Mouse (Mus musculus) E14TG2a.4 (cell line): ENCODE measurements around the gene Ppif.

Source experiments
- H3K27me3 ChIP-seq: 2 replicates; pipeline ENCODE4 v1.6.1; 2014; ENCODE audit warnings: low read length, control low read depth; ENCODE audit not compliant: insufficient read depth
- H3K36me3 ChIP-seq: 2 replicates; pipeline ENCODE4 v1.6.1; 2014; ENCODE audit warnings: low read length, control low read depth; ENCODE audit not compliant: insufficient read depth
- H3K4me1 ChIP-seq: replicated peaks from 2 replicates; pipeline ENCODE4 v1.6.1; 2014; ENCODE audit warnings: low read depth, low read length, control low read depth
- H3K4me3 ChIP-seq: replicated peaks from 2 replicates; pipeline ENCODE4 v1.5.1; 2014; ENCODE audit warnings: mild to moderate bottlenecking, low read length
- H3K9me3 ChIP-seq: 2 replicates; pipeline ENCODE4 v1.6.1; 2014; ENCODE audit warnings: low read length, control low read depth
- CTCF ChIP-seq: conservative IDR thresholded peaks from 2 replicates; pipeline ENCODE4 v1.5.1; 2014; ENCODE audit warnings: low read length
- NANOG ChIP-seq: IDR thresholded peaks from 2 replicates; pipeline ENCODE4 v1.6.1; 2014; ENCODE audit warnings: borderline replicate concordance, low read length, mixed read lengths
- POU5F1 ChIP-seq: IDR thresholded peaks from 2 replicates; pipeline ENCODE4 v1.6.1; 2014; ENCODE audit warnings: low read length, borderline replicate concordance

The Ppif gene

DNA sequence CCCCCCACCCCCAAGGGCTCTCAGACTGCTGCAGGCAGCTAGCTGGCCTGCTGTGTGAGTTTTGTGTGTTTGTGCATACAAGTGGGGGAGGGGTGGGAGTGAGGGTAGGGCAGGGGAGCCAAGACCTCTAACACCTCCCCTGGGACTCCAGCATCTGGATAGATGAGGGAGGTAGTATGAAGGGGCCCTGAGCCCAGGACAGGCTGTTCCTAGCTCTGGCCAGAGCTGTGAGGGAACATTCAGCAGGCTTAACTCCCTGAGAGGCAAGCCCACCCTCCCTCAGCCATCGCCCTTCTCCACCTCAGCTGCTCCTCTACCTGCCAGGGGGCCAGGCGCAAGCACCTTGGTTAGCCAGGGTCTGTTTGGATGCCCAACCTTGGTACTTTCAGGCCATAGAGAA is 15.0 kb downstream of the Ppif start:
- peaks cover 2% of the 10 kb centered on the region; the same call in 1 of the 2 replicates for H3K36me3 ChIP-seq
- peaks cover 29% of the 10 kb centered on the region for H3K4me1 ChIP-seq
- no peak for TF ChIP-seq NANOG
- TF ChIP-seq POU5F1: no peak
- no peak for TF ChIP-seq CTCF
- H3K4me3 ChIP-seq: no peak overlapping the region
- H3K9me3 ChIP-seq: no peaks in the 10 kb centered on the region
- H3K27me3 ChIP-seq: no peaks in the 10 kb centered on the region

DNA sequence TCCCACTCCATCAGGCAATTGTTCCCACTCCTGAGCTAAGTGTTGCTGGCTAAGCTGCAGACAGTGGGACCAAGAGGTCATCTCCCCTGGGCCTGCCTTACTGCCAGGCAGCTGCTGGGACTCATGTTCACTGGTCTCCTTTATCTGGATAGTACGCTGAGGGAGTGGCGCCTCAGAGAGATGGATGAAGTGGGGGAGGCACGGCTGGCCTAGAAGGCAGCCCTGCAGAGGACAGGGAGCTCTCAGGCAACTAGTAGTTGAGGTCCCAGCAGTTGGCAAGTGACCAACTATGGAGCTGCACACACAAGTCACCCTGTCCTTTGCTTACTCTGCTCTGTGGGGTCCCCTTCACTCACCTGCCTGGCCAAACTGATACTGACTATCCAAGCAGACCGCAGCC is 16.1 kb downstream of the Ppif start:
- Histone ChIP-seq H3K4me1 (peaks cover 34% of the 10 kb centered on the region), H3K9me3 (no peaks in the 10 kb centered on the region), H3K27me3 (no peaks in the 10 kb centered on the region), H3K36me3 (peaks cover 13% of the 10 kb centered on the region), H3K4me3 (no peak overlapping the region)
- TF ChIP-seq NANOG: no peak
- no peak for TF ChIP-seq CTCF
- TF ChIP-seq POU5F1: no peak

DNA sequence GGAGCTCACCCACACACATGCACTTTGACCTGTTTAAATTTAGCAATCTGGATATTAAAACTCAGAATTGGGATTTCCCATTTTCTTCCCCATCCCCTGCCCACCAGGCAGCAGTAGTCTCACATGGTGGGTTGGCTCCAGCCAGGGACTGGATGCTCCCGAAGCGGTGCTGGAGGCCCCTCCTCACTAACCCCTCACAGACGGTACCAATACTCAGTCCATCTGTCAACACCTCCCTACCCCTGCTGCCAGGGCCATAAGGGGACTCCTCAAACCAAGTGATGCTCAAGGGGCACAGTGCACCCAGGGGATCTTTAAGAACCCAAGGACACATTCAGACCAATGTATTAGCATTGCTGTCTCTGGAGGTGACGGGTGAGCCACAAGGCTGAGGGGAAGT is 16.7 kb downstream of the Ppif start:
- Histone ChIP-seq H3K27me3 (no peaks in the 10 kb centered on the region), H3K9me3 (no peaks in the 10 kb centered on the region), H3K4me1 (peaks cover 31% of the 10 kb centered on the region), H3K36me3 (peaks cover 18% of the 10 kb centered on the region), H3K4me3 (no peak overlapping the region)
- TF ChIP-seq CTCF (no peak), NANOG (no peak), POU5F1 (no peak)

DNA sequence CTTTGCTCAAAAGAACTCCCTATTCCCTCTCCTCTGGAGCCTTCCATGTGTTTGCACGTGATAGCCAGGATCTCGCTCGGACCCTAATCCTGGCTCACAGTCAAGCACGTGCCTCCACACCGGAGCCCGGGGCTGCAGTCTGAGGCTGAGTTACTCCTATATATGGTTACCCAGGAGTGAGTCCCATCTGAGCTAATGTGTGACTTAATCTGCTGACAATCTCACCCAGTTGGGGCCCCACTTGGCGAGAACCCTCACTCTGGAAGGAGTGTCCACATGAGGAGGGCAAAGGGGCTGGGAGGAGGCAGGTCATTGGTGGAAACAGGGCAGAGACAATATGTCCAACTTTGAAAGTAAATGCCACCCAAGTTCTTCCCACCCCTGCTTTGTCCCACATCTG is 17.2 kb downstream of the Ppif start:
- TF ChIP-seq NANOG: no peak
- no peak for TF ChIP-seq CTCF
- TF ChIP-seq POU5F1: no peak
- H3K4me1 ChIP-seq: peaks cover 29% of the 10 kb centered on the region
- peaks cover 23% of the 10 kb centered on the region for H3K36me3 ChIP-seq
- H3K4me3 ChIP-seq: no peak overlapping the region
- H3K27me3 ChIP-seq: no peaks in the 10 kb centered on the region
- no peaks in the 10 kb centered on the region for H3K9me3 ChIP-seq

DNA sequence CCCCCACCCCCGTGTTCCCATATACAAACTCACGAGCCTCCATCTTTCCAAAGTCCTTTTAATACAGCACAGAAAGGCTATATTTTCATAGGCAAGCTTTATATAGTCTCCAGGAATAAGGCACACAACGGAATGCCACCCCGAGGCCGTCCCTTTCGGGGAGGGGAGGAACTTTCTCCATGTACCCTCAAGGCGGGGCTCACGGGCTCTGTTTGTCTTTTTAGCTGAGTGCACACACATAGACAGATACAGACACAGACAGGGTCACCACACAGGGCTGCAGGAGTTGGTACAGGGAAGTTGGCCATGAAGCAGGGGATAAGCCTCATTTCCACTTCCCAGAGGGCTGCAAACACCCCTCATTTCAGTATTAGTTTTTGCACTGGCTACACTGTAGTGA is 17.6 kb downstream of the Ppif start:
- H3K36me3 ChIP-seq: peaks cover 27% of the 10 kb centered on the region
- H3K9me3 ChIP-seq: no peaks in the 10 kb centered on the region
- TF ChIP-seq CTCF (no peak), NANOG (no peak), POU5F1 (no peak)
- no peaks in the 10 kb centered on the region for H3K27me3 ChIP-seq
- H3K4me3 ChIP-seq: no peak overlapping the region
- peaks cover 30% of the 10 kb centered on the region for H3K4me1 ChIP-seq

DNA sequence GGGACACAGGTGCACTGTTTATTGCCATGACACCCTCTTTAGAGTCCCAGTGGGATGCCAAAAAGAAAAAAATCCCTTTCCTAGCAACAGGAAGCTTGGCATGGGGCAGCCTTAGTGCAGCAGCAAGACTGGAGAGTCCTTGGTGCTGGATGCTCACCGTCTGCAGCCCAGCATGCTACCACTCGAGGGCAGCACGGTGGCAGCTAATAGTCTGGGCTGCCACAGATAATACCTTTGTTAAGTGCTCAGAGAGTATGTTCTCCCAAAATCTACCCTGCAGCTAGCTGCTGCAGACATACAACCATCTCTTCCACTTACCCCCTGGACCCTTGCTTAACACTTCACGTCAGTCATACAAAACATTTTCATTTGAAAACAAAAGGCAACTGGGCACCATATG is 19.5 kb downstream of the Ppif start:
- peaks cover 35% of the 10 kb centered on the region for H3K36me3 ChIP-seq
- peaks cover 40% of the 10 kb centered on the region for H3K4me1 ChIP-seq
- no peak overlapping the region for H3K4me3 ChIP-seq
- TF ChIP-seq NANOG: no peak
- no peak for TF ChIP-seq CTCF
- no peak for TF ChIP-seq POU5F1
- no peaks in the 10 kb centered on the region for H3K9me3 ChIP-seq
- H3K27me3 ChIP-seq: no peaks in the 10 kb centered on the region

DNA sequence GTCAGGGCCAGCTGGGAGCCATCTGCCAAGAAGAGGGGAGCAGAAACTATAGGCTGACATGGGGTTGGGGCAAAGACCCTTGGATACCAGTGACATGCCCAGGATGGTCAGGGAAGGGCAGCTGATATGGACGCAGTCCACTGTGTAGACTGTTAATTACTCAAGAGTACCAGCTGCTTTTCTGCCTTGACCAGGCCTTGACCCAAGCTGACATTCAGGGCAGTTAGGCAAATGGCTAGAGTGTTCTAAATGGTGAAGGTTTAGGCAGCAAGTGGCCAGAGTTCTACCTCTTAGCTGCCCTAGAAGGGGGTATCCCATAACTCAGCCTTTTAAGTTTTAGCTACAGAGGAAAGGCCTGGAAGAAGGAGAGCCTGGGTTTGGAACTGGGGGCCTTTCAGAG is 22.6 kb downstream of the Ppif start:
- TF ChIP-seq CTCF: no peak
- no peak for TF ChIP-seq NANOG
- TF ChIP-seq POU5F1: no peak

DNA sequence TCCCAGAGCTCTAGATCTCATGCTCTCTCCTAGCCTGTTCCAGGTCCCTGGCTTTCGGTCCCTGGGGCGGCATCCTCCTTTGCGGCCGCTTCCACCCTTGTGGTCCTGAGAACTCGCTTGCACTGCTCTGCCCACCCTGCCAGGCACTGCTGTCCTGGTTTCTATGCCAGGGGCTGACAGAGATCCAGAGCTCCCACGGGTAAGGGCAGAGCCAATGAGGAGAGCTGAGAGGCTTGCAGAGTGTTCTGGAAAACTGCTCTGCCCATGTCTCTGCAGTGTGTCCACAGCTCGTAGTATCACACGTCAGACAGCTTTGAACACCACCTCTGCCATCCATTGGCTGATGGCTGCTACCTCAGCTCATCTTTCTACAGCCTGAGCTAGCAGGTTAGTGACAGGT is 23.8 kb downstream of the Ppif start:
- Histone ChIP-seq H3K36me3 (peaks cover 42% of the 10 kb centered on the region), H3K4me1 (peaks cover 55% of the 10 kb centered on the region), H3K27me3 (no peaks in the 10 kb centered on the region), H3K9me3 (no peaks in the 10 kb centered on the region), H3K4me3 (peak overlapping the region; percentile 26; the same call in 1 of the 2 replicates)
- TF ChIP-seq NANOG (no peak), POU5F1 (no peak), CTCF (no peak)

More for the DNA sequence above, 22.6 kb downstream of the Ppif start:
- Histone ChIP-seq H3K4me1 (peaks cover 49% of the 10 kb centered on the region), H3K9me3 (no peaks in the 10 kb centered on the region), H3K36me3 (peaks cover 38% of the 10 kb centered on the region), H3K4me3 (no peak overlapping the region), H3K27me3 (no peaks in the 10 kb centered on the region)

DNA sequence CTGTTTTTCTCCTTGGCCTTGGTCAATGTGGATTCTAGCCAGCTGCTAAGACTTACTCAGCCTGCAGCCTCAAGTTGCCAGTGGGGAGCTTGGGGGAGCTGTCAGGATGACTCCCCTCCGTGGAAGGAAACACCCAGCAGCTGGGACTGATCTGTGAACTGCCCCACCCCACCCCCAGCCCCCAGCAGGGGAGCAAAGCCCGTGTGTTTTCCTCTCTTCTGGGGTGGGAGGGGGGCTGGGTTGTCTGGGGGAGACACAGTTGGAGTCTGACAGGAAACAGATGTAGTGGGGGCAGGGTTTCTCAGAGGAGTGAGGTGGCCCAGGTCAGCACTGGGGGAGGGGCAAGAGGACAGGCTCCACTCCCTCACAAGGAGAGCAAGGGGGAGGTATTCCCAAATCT is 24.5 kb downstream of the Ppif start:
- Histone ChIP-seq H3K4me3 (peak overlapping the region; percentile 57), H3K36me3 (peaks cover 46% of the 10 kb centered on the region), H3K4me1 (peaks cover 55% of the 10 kb centered on the region), H3K9me3 (no peaks in the 10 kb centered on the region), H3K27me3 (no peaks in the 10 kb centered on the region)
- no peak for TF ChIP-seq CTCF
- TF ChIP-seq NANOG: no peak
- TF ChIP-seq POU5F1: no peak
